Mouse (Mus musculus) erythroblast, embryonic 14.5 days (primary cell): ENCODE results near the gene Fcrlb.

Experiments
- GATA1 ChIP-seq: IDR thresholded peaks from 2 replicates; pipeline ENCODE4 v1.6.1; 2012; ENCODE audit warnings: low read length, inconsistent platforms, mixed read lengths
- TAL1 ChIP-seq: IDR thresholded peaks from 3 replicates; pipeline ENCODE4 v1.6.1; 2012; ENCODE audit warnings: low read length, inconsistent platforms, mixed read lengths

DNA sequence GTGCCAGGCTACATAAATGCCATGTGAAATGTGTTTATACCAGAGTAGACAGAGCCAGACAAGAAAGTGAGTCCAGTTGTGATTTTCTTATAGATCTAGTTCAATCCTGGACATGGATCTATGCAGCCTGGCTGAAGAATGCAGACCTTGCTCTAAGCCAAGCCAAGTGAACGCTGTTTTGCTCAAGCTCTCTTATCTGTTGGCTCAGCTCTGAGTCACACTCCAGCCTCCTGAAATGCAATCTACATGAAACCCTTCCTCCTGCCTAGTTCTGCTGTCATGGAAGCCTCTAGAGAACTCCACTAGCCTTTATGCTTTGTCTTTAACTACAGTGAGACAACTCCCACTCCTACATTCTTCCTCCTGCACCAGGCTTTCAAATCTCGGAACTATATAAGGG, 49.6 kb upstream of the Fcrlb start:
- TF ChIP-seq TAL1 (no peak), GATA1 (no peak)
